Mouse (Mus musculus) G1E (cell line): Measurements from ENCODE around the gene Ugt1a6b. TPM values are rescaled to one million over a fixed set of nuclear protein-coding genes. Genes with fewer than 3 reads are reported as not detected.

ENCODE experiments used
- ATAC-seq: 2 replicates; pipeline ENCODE4 v1.8.0; 2016; ENCODE audit warnings: mild to moderate bottlenecking; ENCODE audit not compliant: insufficient number of reproducible peaks, poor library complexity, low FRiP score, severe bottlenecking; ENCODE audit errors: extremely low read depth
- DNase-seq: peaks from one replicate; pipeline ENCODE4 v3.0.0; 2012; ENCODE audit warnings: low spot score
- H3K27me3 ChIP-seq: 2 replicates; pipeline ENCODE4 v1.6.1; 2012; ENCODE audit warnings: mild to moderate bottlenecking, low read length, inconsistent platforms; ENCODE audit not compliant: insufficient read depth
- H3K36me3 ChIP-seq: replicated peaks from 2 replicates; pipeline ENCODE3; 2012; ENCODE audit warnings: mild to moderate bottlenecking, inconsistent platforms
- H3K4me1 ChIP-seq: 2 replicates; pipeline ENCODE4 v1.6.1; 2012; ENCODE audit warnings: low read depth, low read length, inconsistent platforms, mixed read lengths; ENCODE audit not compliant: insufficient read depth
- H3K4me3 ChIP-seq: 2 replicates; pipeline ENCODE4 v1.5.1; 2012; ENCODE audit warnings: low read depth, mild to moderate bottlenecking, inconsistent platforms, low read length, moderate library complexity, mixed read lengths
- H3K9me3 ChIP-seq: replicated peaks from 2 replicates; pipeline ENCODE4 v1.6.1; 2012; ENCODE audit warnings: inconsistent platforms
- CTCF ChIP-seq: IDR thresholded peaks from 2 replicates; pipeline ENCODE4 v1.5.1; 2012; ENCODE audit warnings: low read depth, low read length, inconsistent platforms, mixed read lengths
- GATA1 ChIP-seq: IDR thresholded peaks from 2 replicates; pipeline ENCODE4 v1.6.1; 2012; ENCODE audit warnings: borderline replicate concordance, low read length, inconsistent platforms, mixed read lengths
- GATA2 ChIP-seq: IDR thresholded peaks from 2 replicates; pipeline ENCODE4 v1.6.1; 2012; ENCODE audit warnings: low read depth, low read length, inconsistent platforms, borderline replicate concordance
- POLR2AphosphoS5 ChIP-seq: IDR thresholded peaks from 2 replicates; pipeline ENCODE4 v1.6.1; 2012; ENCODE audit warnings: low read depth, low read length, inconsistent platforms; ENCODE audit not compliant: insufficient replicate concordance
- TAL1 ChIP-seq: conservative IDR thresholded peaks from 2 replicates; pipeline ENCODE4 v1.6.1; 2012; ENCODE audit warnings: low read depth, low read length, inconsistent platforms, mixed read lengths
- polyA plus RNA-seq: library from polyadenylated mRNA; stranded (reverse); fragments of >175 nt; gene quantifications from 2 replicates; pipeline ENCODE4 v1.2.3, GENCODE M21; 2012
- total RNA-seq, 2 experiments: library from RNA; stranded (forward) in 1 of 2; stranded (reverse) in 1 of 2; fragments of 200-1000 nt in 1 of 2; fragments of >200 nt in 1 of 2; fragmentation: Nextera tagmentation in 1 of 2; gene quantifications; 2 replicates each; pipeline ENCODE4 v1.2.3; 2014 to 2017

Ugt1a6b gene
- total and polyA plus RNA-seq, 3 experiments = 0.27 TPM; not detected in 2

GRCm38 (mm10) chr1:88186325-88186935, 83.4 kb downstream of the Ugt1a6b start:
- Histone ChIP-seq H3K4me1 (no peaks in the 10 kb centered on the region), H3K27me3 (no peaks in the 10 kb centered on the region), H3K4me3 (no peak overlapping the region), H3K36me3 (no peaks in the 10 kb centered on the region), H3K9me3 (no peaks in the 10 kb centered on the region)
- no peak for DNase-seq
- ATAC-seq = no peak
- TF ChIP-seq TAL1 = no peak
- TF ChIP-seq CTCF = no peak
- TF ChIP-seq POLR2AphosphoS5 = no peak
- no peak for TF ChIP-seq GATA2
- TF ChIP-seq GATA1 = no peak

DNA sequence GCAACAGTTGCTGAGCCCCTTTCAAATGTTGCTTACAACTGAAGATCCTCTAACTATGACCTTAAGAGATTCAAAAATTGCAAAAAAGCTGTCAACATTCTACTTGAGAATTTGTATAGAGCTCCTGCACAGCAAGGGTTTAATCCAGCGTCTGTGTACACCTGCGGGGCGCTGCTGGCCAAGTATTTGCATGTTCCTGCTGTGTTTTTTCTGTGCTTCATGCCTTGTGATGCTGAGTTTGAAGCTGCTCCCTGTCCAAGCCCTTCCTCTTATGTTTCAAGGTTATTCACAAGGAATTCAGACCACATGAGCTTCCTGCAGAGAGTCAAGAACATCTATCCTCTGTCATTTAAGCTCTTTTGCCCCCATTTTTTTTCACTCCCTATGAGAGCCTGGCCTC, 89.1 kb downstream of the Ugt1a6b start:
- ATAC-seq (no peak), DNase-seq (no peak)
- Histone ChIP-seq H3K9me3 (no peaks in the 10 kb centered on the region), H3K27me3 (no peaks in the 10 kb centered on the region), H3K36me3 (no peaks in the 10 kb centered on the region), H3K4me3 (no peak overlapping the region), H3K4me1 (no peaks in the 10 kb centered on the region)
- TF ChIP-seq GATA1 (no peak), POLR2AphosphoS5 (no peak), CTCF (no peak), TAL1 (no peak), GATA2 (no peak)

DNA sequence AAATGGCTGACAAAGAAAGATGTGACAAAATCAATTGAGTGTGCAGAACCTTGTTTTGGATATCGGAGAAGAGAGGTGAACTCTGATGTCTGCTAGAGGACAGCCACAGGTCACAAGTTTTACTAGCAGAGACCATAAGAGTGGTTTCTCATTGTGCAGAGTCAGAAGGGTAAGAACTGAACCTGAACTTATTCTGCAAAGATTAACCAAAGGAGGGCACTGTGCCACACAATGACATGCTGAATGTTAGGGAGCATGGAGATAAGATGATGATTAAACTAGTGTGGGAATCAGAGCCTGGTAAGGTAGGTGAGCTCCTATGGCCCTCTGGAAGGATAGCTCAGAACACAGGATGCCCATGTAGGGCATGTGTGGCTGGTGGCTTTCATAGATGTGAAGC, 92.6 kb downstream of the Ugt1a6b start:
- no peak for TF ChIP-seq POLR2AphosphoS5
- no peak for TF ChIP-seq GATA2
- no peak for TF ChIP-seq CTCF
- TF ChIP-seq TAL1 = no peak
- TF ChIP-seq GATA1 = no peak
- H3K36me3 ChIP-seq = no peaks in the 10 kb centered on the region
- ATAC-seq (no peak), DNase-seq (no peak)
- H3K27me3 ChIP-seq = peaks cover 7% of the 10 kb centered on the region
- no peaks in the 10 kb centered on the region for H3K4me1 ChIP-seq
- no peaks in the 10 kb centered on the region for H3K9me3 ChIP-seq
- no peak overlapping the region for H3K4me3 ChIP-seq

DNA sequence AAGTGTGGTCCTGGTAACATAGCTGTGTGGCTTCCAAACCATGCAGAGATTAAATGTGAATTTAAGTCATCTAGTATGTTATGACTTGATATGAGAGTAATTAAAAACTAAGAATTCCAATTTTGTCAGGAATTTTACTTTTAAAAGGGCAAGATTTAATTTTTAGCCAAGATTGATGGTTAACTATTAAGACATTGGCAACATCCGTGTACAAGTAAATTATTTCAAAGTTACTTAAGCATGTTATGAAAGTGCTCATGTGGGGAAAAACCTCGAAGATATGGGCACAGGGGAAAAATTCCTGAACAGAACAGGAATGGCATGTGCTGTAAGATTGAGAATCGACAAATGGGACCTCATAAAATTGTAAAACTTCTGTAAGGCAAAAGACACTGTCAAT, 94.4 kb downstream of the Ugt1a6b start:
- ATAC-seq = no peak

DNA sequence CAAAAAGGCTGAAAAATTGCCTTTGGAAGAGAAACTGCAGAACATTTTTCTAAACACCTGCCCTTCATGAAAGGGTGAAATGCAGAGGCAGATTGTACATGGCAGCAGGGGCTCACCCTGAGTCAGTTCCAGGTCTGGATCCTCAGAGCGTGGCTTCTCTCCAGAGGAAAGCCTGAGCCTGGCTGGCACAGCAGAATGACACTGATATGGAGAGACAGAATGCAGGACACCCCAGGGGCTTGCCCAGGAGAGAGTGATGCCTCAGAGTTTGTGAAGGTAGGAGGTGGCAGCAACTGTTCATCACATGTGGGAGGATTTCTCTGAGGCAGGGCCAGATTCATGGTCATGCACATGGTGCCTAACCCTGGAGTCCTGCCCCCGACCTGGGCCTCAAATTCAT, 96.9 kb downstream of the Ugt1a6b start:
- ATAC-seq (no peak), DNase-seq (no peak)
- no peak overlapping the region for H3K4me3 ChIP-seq
- TF ChIP-seq POLR2AphosphoS5 (no peak), GATA1 (no peak), TAL1 (no peak), GATA2 (no peak), CTCF (no peak)
- no peaks in the 10 kb centered on the region for H3K9me3 ChIP-seq
- peaks cover 7% of the 10 kb centered on the region for H3K27me3 ChIP-seq
- no peaks in the 10 kb centered on the region for H3K4me1 ChIP-seq
- no peaks in the 10 kb centered on the region for H3K36me3 ChIP-seq

More for the DNA sequence above, 94.4 kb downstream of the Ugt1a6b start:
- H3K36me3 ChIP-seq = no peaks in the 10 kb centered on the region
- no peaks in the 10 kb centered on the region for H3K4me1 ChIP-seq
- DNase-seq = no peak
- no peak overlapping the region for H3K4me3 ChIP-seq
- H3K27me3 ChIP-seq = peaks cover 7% of the 10 kb centered on the region
- no peaks in the 10 kb centered on the region for H3K9me3 ChIP-seq
- TF ChIP-seq TAL1 = no peak
- no peak for TF ChIP-seq CTCF
- TF ChIP-seq GATA2 = no peak
- no peak for TF ChIP-seq GATA1

- no peak for DNase-seq
- no peaks in the 10 kb centered on the region for H3K4me1 ChIP-seq
- H3K27me3 ChIP-seq = peaks cover 7% of the 10 kb centered on the region
- ATAC-seq = no peak
- TF ChIP-seq GATA2 (no peak), POLR2AphosphoS5 (no peak), TAL1 (no peak)
- no peaks in the 10 kb centered on the region for H3K36me3 ChIP-seq
- H3K4me3 ChIP-seq = no peak within 1 kb of the TSS
- H3K9me3 ChIP-seq = peaks cover 3% of the 10 kb centered on the region
These were observed 97.4 kb downstream of the Ugt1a6b start, which contains the start of gene Ugt1a2 for GRCm38 (mm10) chr1:88200456-88200855. Gene Ugt1a2, plus strand, starts transcription at chr1:88200601.
